Mouse (Mus musculus) E14TG2a.4 (cell line): ENCODE results near the gene Smim4.

Source experiments
- H3K27me3 ChIP-seq: 2 replicates; pipeline ENCODE4 v1.6.1; 2014; ENCODE audit warnings: low read length, control low read depth; ENCODE audit not compliant: insufficient read depth
- H3K36me3 ChIP-seq: 2 replicates; pipeline ENCODE4 v1.6.1; 2014; ENCODE audit warnings: low read length, control low read depth; ENCODE audit not compliant: insufficient read depth
- H3K4me1 ChIP-seq: replicated peaks from 2 replicates; pipeline ENCODE4 v1.6.1; 2014; ENCODE audit warnings: low read depth, low read length, control low read depth
- H3K4me3 ChIP-seq: replicated peaks from 2 replicates; pipeline ENCODE4 v1.5.1; 2014; ENCODE audit warnings: mild to moderate bottlenecking, low read length
- H3K9me3 ChIP-seq: 2 replicates; pipeline ENCODE4 v1.6.1; 2014; ENCODE audit warnings: low read length, control low read depth
- CTCF ChIP-seq: conservative IDR thresholded peaks from 2 replicates; pipeline ENCODE4 v1.5.1; 2014; ENCODE audit warnings: low read length
- NANOG ChIP-seq: IDR thresholded peaks from 2 replicates; pipeline ENCODE4 v1.6.1; 2014; ENCODE audit warnings: borderline replicate concordance, low read length, mixed read lengths
- POU5F1 ChIP-seq: IDR thresholded peaks from 2 replicates; pipeline ENCODE4 v1.6.1; 2014; ENCODE audit warnings: low read length, borderline replicate concordance

The Smim4 gene

GRCm38 (mm10) chr14:31145694-31146093 is 16.9 kb upstream of the Smim4 start:
- H3K9me3 ChIP-seq = 0 out of 2 replicates have a peak, but pooled peaks cover 4% of the 10 kb centered on the region
- TF ChIP-seq CTCF = no peak
- no peak for TF ChIP-seq NANOG
- no peak for TF ChIP-seq POU5F1

GRCm38 (mm10) chr14:31141011-31141410 is 12.3 kb upstream of the Smim4 start:
- H3K9me3 ChIP-seq = 0 out of 2 replicates have a peak, but pooled peaks cover 4% of the 10 kb centered on the region
- H3K4me1 ChIP-seq = peaks cover 50% of the 10 kb centered on the region
- TF ChIP-seq NANOG (no peak), POU5F1 (no peak), CTCF (no peak)
- H3K4me3 ChIP-seq = no peak overlapping the region
- peaks cover 46% of the 10 kb centered on the region for H3K36me3 ChIP-seq
- peaks cover 39% of the 10 kb centered on the region for H3K27me3 ChIP-seq

More at GRCm38 (mm10) chr14:31145694-31146093, 16.9 kb upstream of the Smim4 start:
- H3K36me3 ChIP-seq = peaks cover 3% of the 10 kb centered on the region
- peaks cover 54% of the 10 kb centered on the region for H3K27me3 ChIP-seq
- H3K4me3 ChIP-seq = no peak overlapping the region
- peaks cover 3% of the 10 kb centered on the region; the same call in 1 of the 2 replicates for H3K4me1 ChIP-seq

GRCm38 (mm10) chr14:31140141-31140540 is 11.4 kb upstream of the Smim4 start:
- no peak for TF ChIP-seq POU5F1
- no peak for TF ChIP-seq NANOG
- no peak for TF ChIP-seq CTCF
- Histone ChIP-seq H3K27me3 (peaks cover 32% of the 10 kb centered on the region), H3K4me1 (peaks cover 58% of the 10 kb centered on the region), H3K9me3 (0 out of 2 replicates have a peak, but pooled peaks cover 4% of the 10 kb centered on the region), H3K4me3 (no peak overlapping the region; the same call in 1 of the 2 replicates), H3K36me3 (peaks cover 55% of the 10 kb centered on the region)

DNA sequence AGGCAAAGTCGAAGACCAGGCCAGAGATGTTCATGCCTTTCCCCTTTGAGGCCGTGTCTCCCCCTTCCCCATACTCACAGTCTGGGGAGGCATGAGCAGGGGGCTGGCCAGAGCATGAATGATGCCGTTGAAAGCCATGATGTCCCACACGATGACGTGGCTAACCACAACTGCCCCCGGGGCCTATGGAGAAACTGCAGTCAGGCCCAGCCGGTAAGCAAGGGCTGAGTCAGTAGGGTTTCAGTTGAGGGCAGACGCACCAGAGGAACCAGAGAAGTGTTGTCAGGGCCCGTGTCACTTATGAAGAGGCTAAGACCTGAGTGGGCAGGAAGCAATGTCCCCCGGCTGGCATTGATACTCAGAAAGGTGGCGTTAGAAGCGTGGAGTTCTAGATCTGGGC is 10.9 kb upstream of the Smim4 start:
- Histone ChIP-seq H3K36me3 (peaks cover 60% of the 10 kb centered on the region), H3K27me3 (peaks cover 28% of the 10 kb centered on the region), H3K4me3 (no peak overlapping the region), H3K4me1 (peaks cover 62% of the 10 kb centered on the region), H3K9me3 (0 out of 2 replicates have a peak, but pooled peaks cover 4% of the 10 kb centered on the region)
- TF ChIP-seq POU5F1 (no peak), CTCF (no peak), NANOG (no peak)

DNA sequence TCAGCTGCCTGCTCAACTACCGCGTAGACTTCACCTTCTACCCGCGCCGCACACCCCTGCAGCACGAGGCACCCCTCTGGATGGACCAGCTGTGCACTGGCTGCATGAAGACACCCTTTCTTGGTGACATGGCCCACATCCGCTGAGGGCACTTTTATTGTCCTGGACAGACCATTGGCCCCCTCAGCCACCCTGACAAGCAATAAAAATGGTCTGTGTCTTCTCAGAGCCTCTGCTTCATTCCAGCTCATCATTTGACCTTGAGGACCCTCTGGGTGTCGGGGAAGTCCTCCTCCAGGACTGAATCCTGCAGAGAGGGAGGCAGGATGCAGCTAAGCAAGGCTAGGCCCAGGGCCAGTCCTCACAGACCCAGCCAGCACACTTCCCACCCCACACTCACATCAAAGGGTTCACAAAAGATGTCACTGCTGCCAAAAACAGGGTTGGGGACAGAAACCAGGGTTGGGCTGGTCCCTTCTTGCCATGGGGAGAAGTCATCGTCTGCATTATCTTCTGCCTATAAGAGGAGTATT is 10.2 kb upstream of the Smim4 start:
- 0 out of 2 replicates have a peak, but pooled peaks cover 4% of the 10 kb centered on the region for H3K9me3 ChIP-seq
- H3K4me3 ChIP-seq = peak overlapping the region; percentile 66
- no peak for TF ChIP-seq NANOG
- no peak for TF ChIP-seq POU5F1
- no peak for TF ChIP-seq CTCF
- peaks cover 67% of the 10 kb centered on the region for H3K36me3 ChIP-seq
- H3K4me1 ChIP-seq = peaks cover 69% of the 10 kb centered on the region
- H3K27me3 ChIP-seq = peaks cover 27% of the 10 kb centered on the region

GRCm38 (mm10) chr14:31138219-31138896 is 9.6 kb upstream of the Smim4 start:
- H3K9me3 ChIP-seq = 0 out of 2 replicates have a peak, but pooled peaks cover 4% of the 10 kb centered on the region
- H3K4me1 ChIP-seq = peaks cover 75% of the 10 kb centered on the region
- TF ChIP-seq CTCF = no peak
- TF ChIP-seq NANOG = no peak
- TF ChIP-seq POU5F1 = peak; percentile 84; the same call in 1 of the 2 replicates
- H3K4me3 ChIP-seq = peak overlapping the region; percentile 66
- peaks cover 27% of the 10 kb centered on the region for H3K27me3 ChIP-seq
- peaks cover 73% of the 10 kb centered on the region for H3K36me3 ChIP-seq

DNA sequence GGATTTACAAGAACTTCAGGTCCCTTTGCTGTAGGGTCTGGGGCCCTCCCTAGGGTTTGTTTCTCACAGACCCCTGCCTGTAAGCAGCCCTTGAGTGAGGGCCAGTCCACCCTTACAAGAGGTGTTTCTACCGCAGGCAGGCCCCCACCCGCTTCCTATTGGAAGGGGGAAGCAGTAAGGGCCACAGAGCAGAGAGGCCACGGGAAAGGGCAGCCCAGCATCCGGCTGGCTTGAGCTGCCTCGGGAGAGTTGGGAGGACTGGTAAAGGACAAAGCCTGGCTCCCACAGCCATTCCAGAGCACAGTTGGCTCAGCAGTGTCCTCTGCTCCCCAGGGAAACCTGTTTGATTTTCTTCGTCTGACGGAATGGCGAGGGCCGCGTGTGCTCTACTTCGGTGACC is 9.0 kb upstream of the Smim4 start:
- H3K4me1 ChIP-seq = peaks cover 81% of the 10 kb centered on the region
- TF ChIP-seq POU5F1 (no peak), CTCF (no peak), NANOG (no peak)
- H3K9me3 ChIP-seq = 0 out of 2 replicates have a peak, but pooled peaks cover 4% of the 10 kb centered on the region

GRCm38 (mm10) chr14:31137281-31137595 is 8.5 kb upstream of the Smim4 start:
- no peak for TF ChIP-seq CTCF
- peak overlapping the region; percentile 51; the same call in 1 of the 2 replicates for H3K4me3 ChIP-seq
- peaks cover 84% of the 10 kb centered on the region for H3K36me3 ChIP-seq
- H3K27me3 ChIP-seq = peaks cover 20% of the 10 kb centered on the region
- H3K4me1 ChIP-seq = peaks cover 87% of the 10 kb centered on the region
- H3K9me3 ChIP-seq = no peaks in the 10 kb centered on the region

More for the DNA sequence above, 9.0 kb upstream of the Smim4 start:
- Histone ChIP-seq H3K27me3 (peaks cover 23% of the 10 kb centered on the region), H3K4me3 (peak overlapping the region; percentile 51), H3K36me3 (peaks cover 78% of the 10 kb centered on the region)
